Mouse (Mus musculus) small intestine, adult 2 months (tissue): Measurements from ENCODE around the gene Tmem40. TPM values are rescaled to one million over a fixed set of nuclear protein-coding genes. Genes with fewer than 3 reads are reported as not detected.

Source experiments
- H3K27ac ChIP-seq: fragments of 200-500 bp; 2 replicates; pipeline ENCODE4 v1.5.1; 2012; ENCODE audit warnings: low read depth, low read length, control low read depth, inconsistent platforms; ENCODE audit not compliant: insufficient read depth
- H3K27me3 ChIP-seq: fragments of 200-500 bp; 2 replicates; pipeline ENCODE4 v1.6.1; 2012; ENCODE audit warnings: mild to moderate bottlenecking, moderate library complexity, low read length, inconsistent platforms; ENCODE audit not compliant: control insufficient read depth, insufficient read depth
- H3K36me3 ChIP-seq: fragments of 200-500 bp; 2 replicates; pipeline ENCODE4 v1.6.1; 2012; ENCODE audit warnings: mild to moderate bottlenecking, low read length, control low read depth, inconsistent platforms; ENCODE audit not compliant: control insufficient read depth, insufficient read depth
- H3K4me1 ChIP-seq: fragments of 200-500 bp; 2 replicates; pipeline ENCODE4 v1.6.1; 2012; ENCODE audit warnings: low read length, inconsistent platforms, mixed read lengths; ENCODE audit not compliant: control insufficient read depth, insufficient read depth, insufficient read length
- H3K4me3 ChIP-seq: fragments of 200-500 bp; 2 replicates; pipeline ENCODE4 v1.5.1; 2012; ENCODE audit warnings: low read depth, mild to moderate bottlenecking, control low read depth, inconsistent platforms, low read length, moderate library complexity
- CTCF ChIP-seq: fragments of 200-500 bp; IDR thresholded peaks from 2 replicates; pipeline ENCODE4 v1.5.1; 2012; ENCODE audit warnings: low read depth, mild to moderate bottlenecking, control low read depth, inconsistent platforms, low read length, moderate library complexity, mixed read lengths; ENCODE audit not compliant: insufficient replicate concordance, insufficient read length; ENCODE audit errors: extremely low read depth
- POLR2A ChIP-seq: fragments of 200-500 bp; IDR thresholded peaks from 2 replicates; pipeline ENCODE4 v1.6.1; 2012; ENCODE audit warnings: low read depth, mild to moderate bottlenecking, control low read depth, inconsistent platforms, low read length, moderate library complexity
- WGBS: fragments of 180-500 bp; shearing (Covaris S2); methylation state at CpG from one replicate; pipeline ENCODE4 v1.1.7; 2018; 5-methylcytosine and 5-hydroxymethylcytosine counted together
- polyA plus RNA-seq: library from polyadenylated mRNA; depleted of rRNA; stranded (reverse); fragments of >200 nt; gene quantifications from 2 replicates; pipeline ENCODE4 v1.2.3, GENCODE M21; 2012; rRNA removed

Gene Tmem40
- polyA plus RNA-seq, 1 experiment, result not detected

DNA sequence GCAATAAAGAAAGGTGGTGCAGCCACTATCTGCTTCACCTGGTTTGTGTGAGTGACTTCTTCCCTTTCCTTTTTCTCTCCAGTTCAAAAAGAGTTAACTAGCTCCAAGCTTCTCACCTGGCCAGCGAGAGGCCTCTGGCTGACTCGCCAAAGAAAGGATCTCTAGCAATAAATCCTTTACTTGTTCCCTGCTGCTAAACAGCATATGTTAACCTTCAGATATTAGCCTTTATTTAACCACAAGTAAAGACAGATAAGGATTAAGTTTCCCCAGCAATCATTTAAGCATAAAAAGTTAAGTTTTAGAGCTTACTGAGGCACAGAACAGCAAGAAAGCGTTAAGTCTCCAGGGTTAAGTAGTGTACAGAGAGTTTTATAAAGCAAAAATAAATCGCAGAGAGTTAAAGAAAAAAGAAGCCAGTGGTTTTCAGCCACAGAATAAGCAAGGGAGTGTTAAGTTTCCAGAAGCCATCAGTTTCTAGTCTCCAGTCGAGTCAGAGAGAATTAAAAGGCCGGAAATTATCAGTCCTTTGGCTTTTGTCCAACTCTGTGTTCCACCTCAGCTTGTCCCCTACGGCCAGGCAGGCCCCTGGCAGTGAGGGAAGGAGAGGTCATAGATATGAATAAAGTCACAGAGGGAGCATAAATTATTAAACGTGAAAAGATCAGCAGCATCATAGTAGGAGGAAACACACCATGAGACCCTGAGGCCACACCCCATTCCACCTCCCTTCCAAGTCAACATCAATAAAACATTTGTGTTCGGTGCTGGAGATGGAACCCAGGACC lies 69.9 kb downstream of the Tmem40 start:
- no peaks in the 10 kb centered on the region for H3K36me3 ChIP-seq
- H3K27ac ChIP-seq, result no peak overlapping the region
- no peak overlapping the region for H3K4me3 ChIP-seq
- peaks cover 7% of the 10 kb centered on the region; the same call in 1 of the 2 replicates for H3K4me1 ChIP-seq
- no peaks in the 10 kb centered on the region for H3K27me3 ChIP-seq
- TF ChIP-seq CTCF, result no peak
- 61% methylated on average over 9 of the region's 9 CpGs for WGBS

DNA sequence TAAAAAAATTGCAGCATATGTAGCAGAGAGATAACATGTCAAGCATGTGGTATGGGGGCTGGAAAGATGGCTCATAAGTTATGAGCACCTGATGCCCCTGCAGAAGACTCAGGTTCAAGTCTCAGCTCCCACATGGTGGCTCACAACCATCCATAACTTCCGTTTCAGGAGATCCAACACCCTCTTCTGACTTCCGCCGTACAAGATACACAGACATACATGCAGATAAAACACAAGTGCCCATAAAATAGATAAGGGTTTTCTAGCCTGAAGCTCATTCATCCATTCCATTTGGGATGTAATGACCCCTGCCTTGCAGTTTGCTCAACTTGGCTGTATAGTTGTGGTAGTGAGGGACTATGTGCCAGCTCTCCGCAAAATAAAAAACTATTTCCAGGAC lies 72.1 kb downstream of the Tmem40 start:
- no peaks in the 10 kb centered on the region for H3K27me3 ChIP-seq
- WGBS, result 92% methylated on average over 4 of the region's 4 CpGs
- H3K4me1 ChIP-seq, result peaks cover 3% of the 10 kb centered on the region; the same call in 1 of the 2 replicates
- no peak overlapping the region for H3K27ac ChIP-seq
- TF ChIP-seq CTCF, result no peak
- no peak for TF ChIP-seq POLR2A
- no peaks in the 10 kb centered on the region for H3K36me3 ChIP-seq
- H3K4me3 ChIP-seq, result no peak overlapping the region

- peaks cover 4% of the 10 kb centered on the region; the same call in 1 of the 2 replicates for H3K4me1 ChIP-seq
- TF ChIP-seq CTCF (no peak), POLR2A (no peak)
- no peaks in the 10 kb centered on the region for H3K36me3 ChIP-seq
- 59% methylated on average over 4 of the region's 4 CpGs for WGBS
- H3K27ac ChIP-seq, result no peak overlapping the region
- H3K27me3 ChIP-seq, result no peaks in the 10 kb centered on the region
- no peak overlapping the region for H3K4me3 ChIP-seq
Measured at GRCm38 (mm10) chr6:115688589-115688988, 73.6 kb downstream of the Tmem40 start.

- 78% methylated on average over 3 of the region's 3 CpGs for WGBS
- H3K27ac ChIP-seq, result no peak overlapping the region
- H3K4me1 ChIP-seq, result peaks cover 2% of the 10 kb centered on the region; the same call in 1 of the 2 replicates
- TF ChIP-seq CTCF, result no peak
- TF ChIP-seq POLR2A, result no peak
- no peaks in the 10 kb centered on the region for H3K36me3 ChIP-seq
- no peak overlapping the region for H3K4me3 ChIP-seq
- H3K27me3 ChIP-seq, result no peaks in the 10 kb centered on the region
Measured at GRCm38 (mm10) chr6:115687753-115688152, 74.5 kb downstream of the Tmem40 start.

DNA sequence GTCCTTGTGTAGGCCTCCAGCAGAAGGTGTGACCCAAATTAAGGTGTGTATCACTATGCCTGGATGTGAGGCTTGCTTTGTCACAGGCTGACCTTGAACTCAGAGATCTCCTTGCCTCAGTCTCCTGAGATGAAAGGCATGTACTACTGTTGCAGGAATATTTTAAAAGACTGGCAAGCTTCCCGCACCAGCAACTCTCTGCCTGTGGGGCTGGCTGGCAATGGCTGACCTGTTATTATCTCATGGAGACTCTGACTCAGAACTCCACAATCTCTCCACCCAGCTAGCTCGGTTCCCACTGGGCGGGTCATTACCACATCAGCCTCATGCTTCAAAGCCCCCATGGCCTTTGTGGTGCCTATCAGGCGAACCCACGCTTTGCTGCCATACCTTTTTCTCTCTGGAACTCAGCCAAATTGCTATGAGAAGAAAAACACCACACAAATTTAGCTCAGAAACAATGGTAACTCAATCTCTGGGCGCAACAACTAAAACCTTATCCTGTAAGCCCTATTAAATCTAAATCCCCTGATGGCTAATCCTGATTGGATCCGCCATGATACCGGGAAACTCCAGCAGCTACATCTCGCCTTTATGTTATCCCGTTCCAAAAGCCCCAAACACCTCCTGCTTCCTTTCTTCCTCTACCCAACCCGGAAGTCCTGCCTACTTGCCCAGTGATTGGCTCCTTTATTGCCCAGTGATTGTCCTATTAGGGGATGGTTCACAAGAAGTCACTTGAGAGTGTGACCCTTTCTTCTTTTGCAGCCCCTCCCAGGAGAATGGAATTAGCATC lies 77.2 kb downstream of the Tmem40 start:
- H3K27me3 ChIP-seq, result no peaks in the 10 kb centered on the region
- TF ChIP-seq CTCF (no peak), POLR2A (no peak)
- H3K4me3 ChIP-seq, result no peak overlapping the region
- no peak overlapping the region for H3K27ac ChIP-seq
- no peaks in the 10 kb centered on the region for H3K36me3 ChIP-seq
- 74% methylated on average over 11 of the region's 11 CpGs for WGBS
- H3K4me1 ChIP-seq, result peaks cover 2% of the 10 kb centered on the region; the same call in 1 of the 2 replicates

DNA sequence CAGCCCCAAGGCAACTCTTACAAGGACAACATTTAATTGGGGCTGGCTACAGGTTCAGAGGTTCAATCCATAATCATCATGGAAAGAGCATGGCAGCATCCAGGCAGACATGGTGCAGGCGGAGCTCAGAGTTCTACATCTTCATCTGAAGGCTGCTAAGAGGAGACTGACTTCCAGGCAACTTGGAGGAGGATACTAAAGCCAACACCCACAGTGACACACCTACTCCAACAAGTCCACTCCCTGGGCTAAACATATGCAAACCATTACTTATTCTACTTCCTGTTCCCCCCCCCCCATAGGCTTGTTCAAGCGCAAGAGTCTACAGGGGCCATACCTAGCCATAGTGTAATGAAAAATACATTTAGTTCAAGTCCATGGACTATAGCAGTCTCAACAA lies 77.9 kb downstream of the Tmem40 start:
- 91% methylated on average over 2 of the region's 2 CpGs for whole genome bisulfite sequencing
- H3K36me3 ChIP-seq, result no peaks in the 10 kb centered on the region
- TF ChIP-seq CTCF (no peak), POLR2A (no peak)
- no peaks in the 10 kb centered on the region for H3K27me3 ChIP-seq
- peaks cover 2% of the 10 kb centered on the region; the same call in 1 of the 2 replicates for H3K4me1 ChIP-seq
- no peak overlapping the region for H3K4me3 ChIP-seq
- no peak overlapping the region for H3K27ac ChIP-seq

GRCm38 (mm10) chr6:115681066-115681465 lies 81.1 kb downstream of the Tmem40 start:
- 77% methylated on average over 4 of the region's 4 CpGs for WGBS
- TF ChIP-seq POLR2A (no peak), CTCF (no peak)
- no peaks in the 10 kb centered on the region for H3K36me3 ChIP-seq
- no peak overlapping the region for H3K27ac ChIP-seq
- peaks cover 2% of the 10 kb centered on the region; the same call in 1 of the 2 replicates for H3K4me1 ChIP-seq
- H3K4me3 ChIP-seq, result no peak overlapping the region
- H3K27me3 ChIP-seq, result no peaks in the 10 kb centered on the region

Other genes starting within 250 kb of the Tmem40 start
- 1.2 and 1.4 TPM in 2 replicates for gene Tsen2, start 217.7 kb downstream of the Tmem40 start, polyA plus RNA-seq
- gene Mkrn2os, start 169.8 kb downstream of the Tmem40 start, polyA plus RNA-seq, result 97.1 and 113 TPM in 2 replicates
- 50.1 and 60.8 TPM in 2 replicates for gene Mkrn2, start 160.5 kb downstream of the Tmem40 start, polyA plus RNA-seq
- 42.8 and 81.6 TPM in 2 replicates for gene Raf1, start 85.8 kb downstream of the Tmem40 start, polyA plus RNA-seq
- gene Cand2, start 12.1 kb upstream of the Tmem40 start, polyA plus RNA-seq, result 2.1 and 3.4 TPM in 2 replicates
- gene Rpl32, start 46.3 kb upstream of the Tmem40 start, polyA plus RNA-seq, result 364 and 436 TPM in 2 replicates
- 0.04 TPM in 2 replicates for gene Efcab12, start 76.0 kb upstream of the Tmem40 start, polyA plus RNA-seq
- 0.19 and 0.57 TPM in 2 replicates for gene Mbd4, start 91.0 kb upstream of the Tmem40 start, polyA plus RNA-seq
- gene Ift122, start 91.1 kb upstream of the Tmem40 start, polyA plus RNA-seq, result 3.0 and 3.1 TPM in 2 replicates
- 0.27 and 0.35 TPM in 2 replicates for gene Rho, start 169.3 kb upstream of the Tmem40 start, polyA plus RNA-seq
- gene H1foo, start 182.5 kb upstream of the Tmem40 start, polyA plus RNA-seq, result not detected in 2 replicates
- gene Plxnd1, start 232.6 kb upstream of the Tmem40 start, polyA plus RNA-seq, result 26.2 TPM in 2 replicates